Mouse (Mus musculus): ENCODE data around the gene Psmd10. TPM values are rescaled to one million over a fixed set of nuclear protein-coding genes. Genes with fewer than 3 reads are reported as not detected.

Psmd10 gene
- polyA plus RNA-seq, 1 experiment from 2014 or later: 48.1 TPM

DNA sequence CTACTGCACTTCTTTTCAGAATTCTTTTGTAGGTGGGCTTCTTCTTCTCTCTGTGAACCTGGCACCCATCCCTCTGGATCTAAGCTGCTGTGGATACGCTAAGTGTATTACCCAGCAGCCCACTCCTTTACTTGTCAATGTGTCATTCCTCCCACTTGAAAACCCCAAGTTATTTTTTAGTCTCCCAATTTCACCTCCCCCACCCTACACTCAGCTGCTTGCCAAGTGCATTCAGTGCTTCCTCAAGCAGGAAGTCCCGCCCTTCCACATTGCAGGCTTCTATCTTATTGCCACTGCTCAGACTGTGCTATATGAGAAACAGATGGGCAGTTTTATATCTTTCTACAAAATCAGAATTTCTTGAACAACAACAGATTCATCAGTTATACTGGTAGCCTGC, 23.0 kb upstream of the Psmd10 start:
- Histone ChIP-seq H3K4me3 (ENCODE audit: low read depth, low read length) (no peak overlapping the region), H3K36me3 (ENCODE audit: control insufficient read depth, insufficient read depth, low read length) (no peaks in the 10 kb centered on the region), H3K4me2 (ENCODE audit: low read depth, severe bottlenecking) (no peak overlapping the region), H3K27me3 (ENCODE audit: control insufficient read depth, insufficient read depth, low read length) (peaks cover 12% of the 10 kb centered on the region), H3K27ac (replicated peaks; ENCODE audit: low read depth, low read length) (no peak overlapping the region), H3K9ac (ENCODE audit: low read length) (no peak overlapping the region), H3K9me3 (ENCODE audit: control insufficient read depth, low read length) (no peaks in the 10 kb centered on the region), H3K4me1 (ENCODE audit: control insufficient read depth, insufficient read depth, low read length) (no peaks in the 10 kb centered on the region)
- 74% methylated on average over 2 of the region's 2 CpGs for WGBS
- DNase-seq (ENCODE audit: low spot score) (no peak), ATAC-seq (ENCODE audit: insufficient number of reproducible peaks, low FRiP score, low TSS enrichment, low read depth) (no peak)

DNA sequence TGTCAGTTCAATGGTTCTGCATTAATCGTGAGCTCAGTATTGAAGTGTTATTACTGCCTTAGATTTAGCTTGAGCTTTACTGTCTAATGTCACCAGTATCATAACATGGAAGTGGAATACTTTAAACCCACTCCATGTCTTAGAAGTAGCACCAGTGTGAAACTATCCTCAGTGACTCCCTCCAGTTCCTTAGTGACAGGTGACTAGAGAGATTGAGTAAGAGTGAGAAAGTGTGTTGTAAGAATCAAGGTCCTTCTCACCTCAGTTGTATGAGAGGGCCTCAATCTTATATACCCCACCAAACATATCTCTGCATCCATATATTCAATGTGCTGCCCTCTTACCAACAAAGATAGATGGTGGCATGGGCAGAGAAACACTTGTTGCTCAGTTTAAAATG, 22.4 kb upstream of the Psmd10 start:
- Histone ChIP-seq H3K4me3 (ENCODE audit: low read depth, low read length) (no peak overlapping the region), H3K36me3 (ENCODE audit: control insufficient read depth, insufficient read depth, low read length) (no peaks in the 10 kb centered on the region), H3K9me3 (ENCODE audit: control insufficient read depth, low read length) (no peaks in the 10 kb centered on the region), H3K9ac (ENCODE audit: low read length) (no peak overlapping the region), H3K4me1 (ENCODE audit: control insufficient read depth, insufficient read depth, low read length) (no peaks in the 10 kb centered on the region), H3K4me2 (ENCODE audit: low read depth, severe bottlenecking) (no peak overlapping the region), H3K27ac (replicated peaks; ENCODE audit: low read depth, low read length) (no peak overlapping the region), H3K27me3 (ENCODE audit: control insufficient read depth, insufficient read depth, low read length) (peaks cover 11% of the 10 kb centered on the region)
- ATAC-seq (ENCODE audit: insufficient number of reproducible peaks, low FRiP score, low TSS enrichment, low read depth): no peak
- 100% methylated on average over 1 of the region's 1 CpGs for WGBS
- no peak for DNase-seq (ENCODE audit: low spot score)

DNA sequence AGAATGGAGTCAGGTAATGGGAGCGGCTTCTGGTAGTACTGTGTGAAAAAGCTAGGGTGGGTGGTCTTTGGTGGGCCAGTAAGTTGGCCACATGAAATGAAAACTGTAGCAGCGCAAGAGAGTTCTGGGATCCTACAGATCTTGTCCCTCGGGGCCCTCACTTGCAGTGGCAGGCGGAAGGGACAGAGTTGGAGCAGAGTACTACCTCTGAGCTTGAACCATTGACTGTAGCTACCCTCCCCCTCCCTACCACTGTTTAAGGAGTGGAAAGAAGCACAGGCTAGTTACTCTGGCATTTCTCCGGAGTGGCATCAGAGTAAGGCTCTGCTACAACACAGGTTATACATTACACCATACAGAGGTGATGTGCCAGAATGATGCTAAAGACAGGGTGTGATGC, 431 bp upstream of the Psmd10 start:
- 27% methylated on average over 5 of the region's 5 CpGs for WGBS
- no peaks in the 10 kb centered on the region for H3K4me1 ChIP-seq (ENCODE audit: control insufficient read depth, insufficient read depth, low read length)
- H3K9ac ChIP-seq (ENCODE audit: low read length): no peak overlapping the region
- peak overlapping the region; percentile 43 for H3K4me3 ChIP-seq (ENCODE audit: low read depth, low read length)
- no peak for DNase-seq (ENCODE audit: low spot score)
- no peak overlapping the region for H3K27ac ChIP-seq (replicated peaks; ENCODE audit: low read depth, low read length)
- peak overlapping the region; percentile 41 for H3K4me2 ChIP-seq (ENCODE audit: low read depth, severe bottlenecking)
- H3K9me3 ChIP-seq (ENCODE audit: control insufficient read depth, low read length): no peaks in the 10 kb centered on the region
- ATAC-seq (ENCODE audit: insufficient number of reproducible peaks, low FRiP score, low TSS enrichment, low read depth): peak; percentile 71; the same call in 1 of the 2 replicates
- H3K27me3 ChIP-seq (ENCODE audit: control insufficient read depth, insufficient read depth, low read length): no peaks in the 10 kb centered on the region
- no peaks in the 10 kb centered on the region for H3K36me3 ChIP-seq (ENCODE audit: control insufficient read depth, insufficient read depth, low read length)

DNA sequence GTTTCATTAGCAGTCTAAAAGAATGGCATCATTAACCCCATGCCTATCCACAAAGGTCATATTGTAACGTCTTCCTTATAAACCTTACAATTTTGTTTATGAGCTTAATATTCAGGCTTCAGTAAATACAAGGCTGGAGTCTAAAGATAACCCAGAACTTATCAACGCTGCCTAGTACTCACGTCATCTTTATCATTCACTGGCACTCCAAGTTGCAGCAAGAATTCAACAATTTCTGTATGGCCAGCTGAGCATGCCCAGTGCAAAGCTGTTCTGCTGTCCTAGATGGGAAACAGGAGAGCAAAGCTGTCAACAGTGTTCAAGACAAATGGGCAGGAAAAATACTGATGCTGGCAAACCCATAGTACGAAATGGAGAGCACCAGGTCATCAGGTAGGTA, 2.9 kb downstream of the Psmd10 start:
- 85% methylated on average over 4 of the region's 4 CpGs for WGBS
- H3K9ac ChIP-seq (ENCODE audit: low read length): no peak overlapping the region
- H3K4me1 ChIP-seq (ENCODE audit: control insufficient read depth, insufficient read depth, low read length): no peaks in the 10 kb centered on the region
- no peak overlapping the region for H3K4me3 ChIP-seq (ENCODE audit: low read depth, low read length)
- no peaks in the 10 kb centered on the region for H3K36me3 ChIP-seq (ENCODE audit: control insufficient read depth, insufficient read depth, low read length)
- no peak for ATAC-seq (ENCODE audit: insufficient number of reproducible peaks, low FRiP score, low TSS enrichment, low read depth)
- no peak for DNase-seq (ENCODE audit: low spot score)
- no peak overlapping the region for H3K27ac ChIP-seq (replicated peaks; ENCODE audit: low read depth, low read length)
- no peaks in the 10 kb centered on the region for H3K9me3 ChIP-seq (ENCODE audit: control insufficient read depth, low read length)
- H3K4me2 ChIP-seq (ENCODE audit: low read depth, severe bottlenecking): no peak overlapping the region
- H3K27me3 ChIP-seq (ENCODE audit: control insufficient read depth, insufficient read depth, low read length): no peaks in the 10 kb centered on the region

DNA sequence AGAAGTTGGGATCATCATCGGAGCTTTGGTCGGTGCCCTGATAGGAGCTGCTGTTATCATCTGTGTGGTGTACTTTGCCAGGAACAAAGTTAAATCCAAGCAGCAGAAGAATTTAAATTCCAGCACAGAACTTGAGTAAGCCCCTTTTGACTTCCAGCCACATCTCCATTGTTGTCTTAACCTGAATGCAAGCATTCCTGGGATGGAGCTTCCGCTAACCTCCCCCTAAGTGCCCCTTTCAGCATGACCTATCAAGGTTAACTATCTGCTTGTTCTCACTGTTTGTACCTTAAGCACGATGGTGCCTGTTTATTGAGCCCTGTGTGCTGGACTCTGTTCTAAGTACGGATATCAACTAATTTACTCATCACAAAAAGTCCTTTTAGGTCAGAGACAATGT, 20.3 kb downstream of the Psmd10 start:
- no peak for ATAC-seq (ENCODE audit: insufficient number of reproducible peaks, low FRiP score, low TSS enrichment, low read depth)

DNA sequence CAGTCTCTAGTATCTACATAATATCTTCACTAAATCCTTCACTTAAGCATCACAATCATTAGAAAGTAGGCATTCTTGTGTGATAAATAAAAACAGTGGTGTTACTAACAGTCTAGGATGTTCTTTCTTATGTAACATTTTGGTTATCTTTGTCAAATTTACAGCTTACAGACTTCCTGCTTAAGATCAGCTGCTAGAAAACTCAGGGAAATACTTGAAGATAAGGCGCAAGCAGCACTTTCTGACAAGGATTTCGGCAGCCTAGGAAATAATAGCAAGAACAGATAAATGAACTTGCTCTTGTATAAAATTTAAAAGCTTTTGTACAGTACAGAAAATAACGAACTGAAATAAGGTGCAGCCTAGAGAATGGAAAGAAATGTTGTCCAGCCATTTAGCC, 23.3 kb downstream of the Psmd10 start:
- WGBS: 84% methylated on average over 3 of the region's 3 CpGs
- no peak overlapping the region for H3K27ac ChIP-seq (replicated peaks; ENCODE audit: low read depth, low read length)
- no peak overlapping the region for H3K9ac ChIP-seq (ENCODE audit: low read length)
- H3K4me1 ChIP-seq (ENCODE audit: control insufficient read depth, insufficient read depth, low read length): no peaks in the 10 kb centered on the region
- no peak overlapping the region for H3K4me2 ChIP-seq (ENCODE audit: low read depth, severe bottlenecking)
- H3K27me3 ChIP-seq (ENCODE audit: control insufficient read depth, insufficient read depth, low read length): peaks cover 12% of the 10 kb centered on the region; the same call in 1 of the 2 replicates
- H3K4me3 ChIP-seq (ENCODE audit: low read depth, low read length): no peak overlapping the region
- H3K9me3 ChIP-seq (ENCODE audit: control insufficient read depth, low read length): no peaks in the 10 kb centered on the region
- H3K36me3 ChIP-seq (ENCODE audit: control insufficient read depth, insufficient read depth, low read length): no peaks in the 10 kb centered on the region
- DNase-seq (ENCODE audit: low spot score) (no peak), ATAC-seq (ENCODE audit: insufficient number of reproducible peaks, low FRiP score, low TSS enrichment, low read depth) (no peak)

More for the DNA sequence above, 20.3 kb downstream of the Psmd10 start:
- Histone ChIP-seq H3K9ac (ENCODE audit: low read length) (no peak overlapping the region), H3K27me3 (ENCODE audit: control insufficient read depth, insufficient read depth, low read length) (peaks cover 10% of the 10 kb centered on the region; the same call in 1 of the 2 replicates), H3K4me1 (ENCODE audit: control insufficient read depth, insufficient read depth, low read length) (no peaks in the 10 kb centered on the region), H3K27ac (replicated peaks; ENCODE audit: low read depth, low read length) (no peak overlapping the region), H3K4me3 (ENCODE audit: low read depth, low read length) (no peak overlapping the region), H3K36me3 (ENCODE audit: control insufficient read depth, insufficient read depth, low read length) (no peaks in the 10 kb centered on the region), H3K4me2 (ENCODE audit: low read depth, severe bottlenecking) (no peak overlapping the region), H3K9me3 (ENCODE audit: control insufficient read depth, low read length) (no peaks in the 10 kb centered on the region)
- DNase-seq (ENCODE audit: low spot score): no peak
- 78% methylated on average over 5 of the region's 5 CpGs for WGBS

DNA sequence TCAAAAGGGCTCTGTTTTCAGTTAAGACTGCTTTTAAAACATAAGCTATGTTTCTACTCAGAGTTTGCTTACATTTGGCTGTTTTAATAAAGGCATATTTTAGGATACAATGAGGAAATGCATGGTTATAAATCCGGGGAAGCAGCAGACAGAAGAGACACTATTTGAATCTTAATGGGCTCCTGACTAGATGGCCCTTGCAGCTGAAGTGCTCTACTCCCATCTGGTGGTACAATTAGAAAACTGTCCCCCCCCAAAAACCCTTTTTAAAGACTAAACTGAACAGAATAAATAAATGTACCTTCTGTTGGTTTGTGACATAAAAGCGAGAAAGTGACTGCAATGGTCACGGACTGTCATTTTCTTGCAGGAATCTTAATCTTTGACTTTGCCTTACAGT, 24.5 kb downstream of the Psmd10 start:
- Histone ChIP-seq H3K9me3 (ENCODE audit: control insufficient read depth, low read length) (no peaks in the 10 kb centered on the region), H3K27me3 (ENCODE audit: control insufficient read depth, insufficient read depth, low read length) (peaks cover 12% of the 10 kb centered on the region), H3K4me1 (ENCODE audit: control insufficient read depth, insufficient read depth, low read length) (no peaks in the 10 kb centered on the region), H3K9ac (ENCODE audit: low read length) (no peak overlapping the region), H3K4me3 (ENCODE audit: low read depth, low read length) (no peak overlapping the region), H3K27ac (replicated peaks; ENCODE audit: low read depth, low read length) (no peak overlapping the region), H3K36me3 (ENCODE audit: control insufficient read depth, insufficient read depth, low read length) (no peaks in the 10 kb centered on the region), H3K4me2 (ENCODE audit: low read depth, severe bottlenecking) (no peak overlapping the region)
- DNase-seq (ENCODE audit: low spot score) (no peak), ATAC-seq (ENCODE audit: insufficient number of reproducible peaks, low FRiP score, low TSS enrichment, low read depth) (no peak)
- 75% methylated on average over 3 of the region's 3 CpGs for WGBS

DNA sequence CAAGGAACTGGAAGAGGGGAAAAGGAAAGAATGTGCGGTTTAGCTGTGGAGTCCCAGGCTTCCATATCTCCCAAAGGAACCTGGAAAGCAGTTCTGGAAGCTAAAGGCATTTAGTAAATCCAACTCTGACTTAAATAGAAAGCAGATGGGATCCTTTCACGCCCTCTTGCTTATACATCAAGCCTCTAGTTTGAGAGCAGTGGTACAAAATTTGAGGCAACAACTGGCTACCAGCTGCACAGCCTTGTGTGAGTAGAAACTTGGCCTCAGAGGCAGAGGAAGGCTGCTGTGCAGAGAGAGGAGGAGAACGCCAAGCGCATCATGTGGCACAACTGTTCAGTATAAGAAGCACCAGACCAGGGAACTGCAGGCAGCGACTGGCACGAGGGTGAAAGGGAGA, 35.2 kb downstream of the Psmd10 start:
- H3K27ac ChIP-seq (replicated peaks; ENCODE audit: low read depth, low read length): no peak overlapping the region
- H3K4me1 ChIP-seq (ENCODE audit: control insufficient read depth, insufficient read depth, low read length): no peaks in the 10 kb centered on the region
- DNase-seq (ENCODE audit: low spot score): peak; percentile 19
- no peaks in the 10 kb centered on the region for H3K9me3 ChIP-seq (ENCODE audit: control insufficient read depth, low read length)
- peaks cover 10% of the 10 kb centered on the region; the same call in 1 of the 2 replicates for H3K27me3 ChIP-seq (ENCODE audit: control insufficient read depth, insufficient read depth, low read length)
- WGBS: 78% methylated on average over 6 of the region's 6 CpGs
- no peak for ATAC-seq (ENCODE audit: insufficient number of reproducible peaks, low FRiP score, low TSS enrichment, low read depth)
- H3K36me3 ChIP-seq (ENCODE audit: control insufficient read depth, insufficient read depth, low read length): no peaks in the 10 kb centered on the region
- H3K9ac ChIP-seq (ENCODE audit: low read length): no peak overlapping the region
- no peak overlapping the region for H3K4me3 ChIP-seq (ENCODE audit: low read depth, low read length)
- no peak overlapping the region for H3K4me2 ChIP-seq (ENCODE audit: low read depth, severe bottlenecking)

DNA sequence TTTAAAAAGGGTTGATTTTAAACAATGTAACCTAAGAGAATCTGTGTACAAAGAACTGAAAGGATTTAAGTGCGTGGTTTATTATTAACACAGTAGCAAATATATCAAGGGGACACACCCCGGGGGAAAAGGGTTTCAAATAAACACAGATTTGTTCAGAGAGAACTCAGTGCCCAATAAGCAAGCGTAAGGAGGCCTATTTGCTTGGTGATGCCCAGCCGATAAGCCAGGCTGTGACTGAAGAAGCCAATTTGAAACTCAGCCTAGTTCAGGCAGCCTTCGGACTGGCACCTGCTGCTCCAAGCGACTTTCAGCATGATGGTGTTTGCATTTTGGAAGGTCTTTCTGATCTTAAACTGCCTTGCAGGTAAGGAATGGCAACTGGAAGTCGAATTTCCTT, 49.2 kb downstream of the Psmd10 start, which contains the start of gene Vsig1:
Gene Vsig1, plus strand, starts transcription at position 249 of the 400 bp plus-strand sequence.
- H3K27ac ChIP-seq (replicated peaks; ENCODE audit: low read depth, low read length): no peak within 1 kb of the TSS
- H3K4me2 ChIP-seq (ENCODE audit: low read depth, severe bottlenecking): no peak within 1 kb of the TSS
- no peaks in the 10 kb centered on the region for H3K36me3 ChIP-seq (ENCODE audit: control insufficient read depth, insufficient read depth, low read length)
- H3K9me3 ChIP-seq (ENCODE audit: control insufficient read depth, low read length): no peaks in the 10 kb centered on the region
- DNase-seq (ENCODE audit: low spot score) (no peak), ATAC-seq (ENCODE audit: insufficient number of reproducible peaks, low FRiP score, low TSS enrichment, low read depth) (no peak)
- H3K9ac ChIP-seq (ENCODE audit: low read length): no peak within 1 kb of the TSS
- 74% methylated on average over 7 of the region's 7 CpGs for WGBS
- H3K4me3 ChIP-seq (ENCODE audit: low read depth, low read length): no peak within 1 kb of the TSS
- no peaks in the 10 kb centered on the region for H3K4me1 ChIP-seq (ENCODE audit: control insufficient read depth, insufficient read depth, low read length)
- no peaks in the 10 kb centered on the region for H3K27me3 ChIP-seq (ENCODE audit: control insufficient read depth, insufficient read depth, low read length)

Measured in limb, embryonic 11.5 days (tissue).